Mouse (Mus musculus) heart, adult 2 months (tissue): ENCODE measurements around the gene Col6a3.

Experiments
- CTCF ChIP-seq: fragments of 200-600 bp; IDR thresholded peaks from 2 replicates; pipeline ENCODE4 v1.8.1; 2022; ENCODE audit warnings: antibody characterized with exemption, mild to moderate bottlenecking, moderate library complexity
- EP300 ChIP-seq: fragments of 200-500 bp; IDR thresholded peaks from 2 replicates; pipeline ENCODE4 v1.6.1; 2011; ENCODE audit warnings: low read depth, low read length, control low read depth; ENCODE audit not compliant: insufficient read depth
- POLR2A ChIP-seq: fragments of 200-500 bp; IDR thresholded peaks from 2 replicates; pipeline ENCODE4 v1.6.1; 2011; ENCODE audit warnings: mild to moderate bottlenecking, low read depth, low read length, control low read depth; ENCODE audit not compliant: insufficient read depth

GRCm38 (mm10) chr1:90866734-90867133, 23.0 kb upstream of the Col6a3 start:
- TF ChIP-seq CTCF (no peak), EP300 (no peak), POLR2A (no peak)
